Mouse (Mus musculus): Measurements from ENCODE around the gene Lin9.
A peak's percentile ranks its signal among the peaks of the same experiment; 100 is the strongest.
"Not testable (repeated sequence)": the region's sequence is repeated elsewhere in the genome, so short reads cannot be mapped to it uniquely, and the experiment has no call there.

Lin9 gene

GRCm38 (mm10) chr1:180641137-180641517, at the start of gene Lin9:
Gene Lin9, plus strand, starts transcription at chr1:180641150.
- DNase-seq (ENCODE audit: low read depth, low spot score) = peak; percentile 96

- DNase-seq (ENCODE audit: low read depth, low spot score) = no peak
These were observed 40.4 kb upstream of the Lin9 start for GRCm38 (mm10) chr1:180600578-180600977.

- DNase-seq (ENCODE audit: low read depth, low spot score) = no peak
These were observed 39.1 kb upstream of the Lin9 start for GRCm38 (mm10) chr1:180601806-180602205.

GRCm38 (mm10) chr1:180604579-180604978, 36.4 kb upstream of the Lin9 start:
- no peak for DNase-seq (ENCODE audit: low read depth, low spot score)

- DNase-seq (ENCODE audit: low read depth, low spot score) = peak; percentile 58
These were observed 34.8 kb upstream of the Lin9 start for GRCm38 (mm10) chr1:180606106-180606505.

GRCm38 (mm10) chr1:180606796-180607577, 34.0 kb upstream of the Lin9 start:
- peak; percentile 93 for DNase-seq (ENCODE audit: low read depth, low spot score)

GRCm38 (mm10) chr1:180607578-180607879, 33.4 kb upstream of the Lin9 start:
- DNase-seq (ENCODE audit: low read depth, low spot score) = no peak

GRCm38 (mm10) chr1:180611842-180612241, 29.1 kb upstream of the Lin9 start:
- not testable (repeated sequence) for DNase-seq (ENCODE audit: low read depth, low spot score)

GRCm38 (mm10) chr1:180616762-180617161, 24.2 kb upstream of the Lin9 start:
- no peak for DNase-seq (ENCODE audit: low read depth, low spot score)

- DNase-seq (ENCODE audit: low read depth, low spot score) = no peak
These were observed 18.6 kb upstream of the Lin9 start for GRCm38 (mm10) chr1:180622389-180622788.

GRCm38 (mm10) chr1:180623911-180624310, 17.0 kb upstream of the Lin9 start:
- peak; percentile 72 for DNase-seq (ENCODE audit: low read depth, low spot score)

- no peak for DNase-seq (ENCODE audit: low read depth, low spot score)
These were observed 14.8 kb upstream of the Lin9 start for GRCm38 (mm10) chr1:180626141-180626540.

GRCm38 (mm10) chr1:180637796-180638195, 3.2 kb upstream of the Lin9 start:
- DNase-seq (ENCODE audit: low read depth, low spot score) = not testable (repeated sequence)

- DNase-seq (ENCODE audit: low read depth, low spot score) = peak; percentile 30
These were observed 1.2 kb upstream of the Lin9 start for GRCm38 (mm10) chr1:180639416-180640401.

GRCm38 (mm10) chr1:180640605-180641125, 285 bp upstream of the Lin9 start:
- peak; percentile 65 for DNase-seq (ENCODE audit: low read depth, low spot score)

- peak; percentile 64 for DNase-seq (ENCODE audit: low read depth, low spot score)
These were observed 723 bp downstream of the Lin9 start for GRCm38 (mm10) chr1:180641518-180642227.

- peak; percentile 32 for DNase-seq (ENCODE audit: low read depth, low spot score)
These were observed 1.2 kb downstream of the Lin9 start for GRCm38 (mm10) chr1:180642228-180642564.

GRCm38 (mm10) chr1:180691284-180691683, 50.3 kb downstream of the Lin9 start:
- no peak for DNase-seq (ENCODE audit: low read depth, low spot score)

GRCm38 (mm10) chr1:180696626-180697352, 55.8 kb downstream of the Lin9 start, which contains the start of gene Mixl1:
Gene Mixl1, minus strand, starts transcription at chr1:180697034.
- DNase-seq (ENCODE audit: low read depth, low spot score) = peak; percentile 81

GRCm38 (mm10) chr1:180698063-180698462, 57.1 kb downstream of the Lin9 start:
- no peak for DNase-seq (ENCODE audit: low read depth, low spot score)

- no peak for DNase-seq (ENCODE audit: low read depth, low spot score)
These were observed 62.5 kb downstream of the Lin9 start for GRCm38 (mm10) chr1:180703400-180703799.
